Mouse (Mus musculus): ENCODE results near the gene Gm49510. TPM values are rescaled to one million over a fixed set of nuclear protein-coding genes. Genes with fewer than 3 reads are reported as not detected.

Gm49510 gene
- total RNA-seq, 2 experiments from 2014 or later = not detected

DNA sequence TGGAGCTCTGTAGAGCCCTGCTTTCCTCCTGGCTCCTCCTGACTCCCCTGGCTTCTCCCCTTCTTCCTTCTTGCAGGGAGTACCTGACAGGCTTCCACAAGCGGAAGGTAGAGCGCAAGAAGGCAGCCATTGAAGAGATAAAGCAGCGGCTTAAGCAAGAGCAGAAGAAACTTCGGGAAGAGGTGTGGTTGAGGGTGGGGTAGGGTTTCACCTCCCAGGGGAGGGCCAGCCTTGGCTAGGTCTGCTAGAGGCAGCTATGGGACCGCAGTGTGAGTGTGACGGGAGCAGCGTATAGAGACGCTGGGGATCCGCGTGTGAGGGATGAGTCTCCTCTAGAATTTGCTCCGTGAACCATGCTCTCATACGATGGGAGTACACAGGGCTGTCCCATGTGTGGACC lies 36.9 kb downstream of the Gm49510 start:
- Histone ChIP-seq H3K27ac (no peak overlapping the region), H3K4me3 (no peak overlapping the region)
- intact Hi-C loops (cut with DNase I) = no loop called here
- TF ChIP-seq CTCF (IDR thresholded peaks at IDR 0.05) = no peak
- no peak for DNase-seq (ENCODE audit: extremely low spot score in 1 of 2, low spot score in 2 of 2)

- no peak overlapping the region for H3K27ac ChIP-seq
- intact Hi-C loops (cut with DNase I) = no loop called here
Measured at GRCm38 (mm10) chr15:78937311-78937710, 37.8 kb downstream of the Gm49510 start.

DNA sequence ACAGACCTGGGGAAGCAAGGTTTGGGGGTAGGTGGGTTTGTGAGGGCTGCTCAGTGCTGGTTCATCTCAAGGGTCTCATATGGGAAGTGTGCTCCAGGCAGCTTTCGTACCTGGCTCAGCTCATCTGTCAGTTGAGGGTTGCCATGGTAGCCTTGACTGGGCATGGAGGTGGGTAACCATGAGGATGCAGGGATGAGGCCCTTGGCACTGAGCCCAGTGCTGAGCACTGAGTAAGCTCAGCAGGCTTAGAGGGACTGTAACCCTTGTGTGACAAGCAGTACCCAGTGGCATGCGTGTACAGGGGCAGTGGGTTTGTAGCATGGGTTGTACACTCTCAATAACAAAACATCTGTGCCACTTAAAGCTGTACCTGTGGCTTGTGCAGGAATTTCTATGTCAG lies 38.5 kb downstream of the Gm49510 start:
- no peak overlapping the region for H3K27ac ChIP-seq
- no peak for TF ChIP-seq CTCF (IDR thresholded peaks at IDR 0.05)
- no peak for DNase-seq (ENCODE audit: extremely low spot score in 1 of 2, low spot score in 2 of 2)
- H3K4me3 ChIP-seq = no peak overlapping the region
- intact Hi-C loops (cut with DNase I) = no loop called here

More at GRCm38 (mm10) chr15:78937311-78937710, 37.8 kb downstream of the Gm49510 start:
- H3K4me3 ChIP-seq = no peak overlapping the region
- no peak for DNase-seq (ENCODE audit: extremely low spot score in 1 of 2, low spot score in 2 of 2)
- TF ChIP-seq CTCF (IDR thresholded peaks at IDR 0.05) = no peak

GRCm38 (mm10) chr15:78940325-78940724 lies 40.9 kb downstream of the Gm49510 start:
- DNase-seq (ENCODE audit: extremely low spot score in 1 of 2, low spot score in 2 of 2) = no peak
- Histone ChIP-seq H3K27ac (no peak overlapping the region), H3K4me3 (no peak overlapping the region)
- intact Hi-C loops (cut with DNase I) = no loop called here
- no peak for TF ChIP-seq CTCF (IDR thresholded peaks at IDR 0.05)

GRCm38 (mm10) chr15:78942663-78943062 lies 43.2 kb downstream of the Gm49510 start:
- peak; percentile 97 for TF ChIP-seq CTCF (IDR thresholded peaks at IDR 0.05)
- intact Hi-C loops (cut with DNase I) = loop anchor here (1.0 kb wide), 1 partner anchor 27 kb away; no protein-coding TSS in a partner anchor
- H3K27ac ChIP-seq = 0 out of 2 replicates have a peak overlapping the region, but pooled peaks have one; percentile 53
- H3K4me3 ChIP-seq = no peak overlapping the region
- peak; percentile 78 to 81 for DNase-seq (ENCODE audit: extremely low spot score in 1 of 2, low spot score in 2 of 2)

- no peak overlapping the region for H3K27ac ChIP-seq
- no peak overlapping the region for H3K4me3 ChIP-seq
- DNase-seq (ENCODE audit: extremely low spot score in 1 of 2, low spot score in 2 of 2) = no peak
- intact Hi-C loops (cut with DNase I) = no loop called here
- TF ChIP-seq CTCF (IDR thresholded peaks at IDR 0.05) = no peak
Measured at GRCm38 (mm10) chr15:78946232-78946631, 46.8 kb downstream of the Gm49510 start.

DNA sequence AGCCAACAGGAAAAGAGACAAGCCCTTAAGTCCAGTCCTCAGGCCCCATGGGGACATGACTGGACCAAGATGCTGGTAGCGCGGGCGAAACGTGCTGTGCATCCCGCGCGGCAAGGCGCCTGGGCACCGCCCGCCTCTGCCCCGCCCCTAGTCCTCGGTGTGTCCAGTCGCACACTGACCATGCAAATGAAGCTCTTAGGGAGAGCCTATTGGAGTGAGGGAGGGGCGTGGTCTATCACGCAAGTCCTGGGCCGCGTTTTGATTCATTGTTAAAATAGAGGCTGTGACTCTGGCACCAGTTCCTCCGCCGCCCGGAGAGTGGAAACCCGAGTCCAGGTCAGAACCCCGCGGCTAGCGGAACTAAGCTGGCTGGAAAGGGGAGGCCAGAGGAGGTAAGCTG lies 48.2 kb downstream of the Gm49510 start, which contains the start of gene Triobp:
Gene Triobp, plus strand, starts transcription at position 68 of the 400 bp plus-strand sequence.
- peak; percentile 78 for DNase-seq (ENCODE audit: extremely low spot score in 1 of 2, low spot score in 2 of 2)
- no peak for TF ChIP-seq CTCF (IDR thresholded peaks at IDR 0.05)
- intact Hi-C loops (cut with DNase I) = no loop called here
- Histone ChIP-seq H3K4me3 (peak within 1 kb of the TSS; percentile 47), H3K27ac (no peak within 1 kb of the TSS)

- H3K4me3 ChIP-seq = peak overlapping the region; percentile 47
- no peak for DNase-seq (ENCODE audit: extremely low spot score in 1 of 2, low spot score in 2 of 2)
- intact Hi-C loops (cut with DNase I) = no loop called here
- no peak overlapping the region for H3K27ac ChIP-seq
- no peak for TF ChIP-seq CTCF (IDR thresholded peaks at IDR 0.05)
Measured at GRCm38 (mm10) chr15:78948152-78948725, 48.8 kb downstream of the Gm49510 start.

DNA sequence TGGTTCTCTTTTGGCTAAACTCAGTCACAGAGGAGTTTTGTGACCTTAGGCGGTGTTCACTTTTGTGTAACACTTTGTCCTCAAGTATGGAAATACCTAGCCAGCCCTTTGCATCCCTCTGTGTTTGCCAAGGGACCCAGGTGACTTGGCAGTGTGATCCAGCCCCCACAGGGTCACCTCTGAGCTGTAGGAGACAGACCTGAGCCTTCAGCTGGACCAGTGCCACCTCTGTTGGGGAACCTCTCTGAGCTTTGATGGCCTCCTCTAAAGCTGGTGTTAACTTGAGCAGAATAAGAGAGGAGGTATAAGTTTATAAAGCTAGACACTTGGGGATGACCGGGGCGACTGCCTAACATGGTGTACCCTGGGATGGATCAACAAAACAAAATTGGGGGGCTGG lies 49.4 kb downstream of the Gm49510 start:
- Histone ChIP-seq H3K4me3 (no peak overlapping the region), H3K27ac (no peak overlapping the region)
- intact Hi-C loops (cut with DNase I) = no loop called here
- TF ChIP-seq CTCF (IDR thresholded peaks at IDR 0.05) = no peak
- DNase-seq (ENCODE audit: extremely low spot score in 1 of 2, low spot score in 2 of 2) = no peak

DNA sequence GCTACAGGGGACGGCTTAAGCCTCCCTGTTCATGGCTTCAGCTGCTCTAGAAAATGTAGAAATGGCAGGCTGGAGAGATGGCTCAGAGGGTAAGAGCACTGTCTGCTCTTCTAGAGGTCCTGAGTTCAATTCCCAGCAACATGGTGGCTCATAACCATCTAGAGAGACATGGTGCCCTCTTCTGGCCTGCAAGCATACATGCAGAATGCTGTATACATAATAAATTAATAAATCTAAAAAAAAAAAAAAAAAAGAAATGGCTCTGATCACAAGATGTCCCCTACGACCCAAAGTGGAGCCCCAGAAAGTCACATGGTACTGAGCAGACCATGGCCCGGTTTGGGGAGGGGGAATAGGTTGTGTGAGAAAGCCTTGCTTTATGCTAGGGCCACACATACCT lies 56.2 kb downstream of the Gm49510 start:
- intact Hi-C loops (cut with DNase I) = no loop called here
- Histone ChIP-seq H3K27ac (no peak overlapping the region), H3K4me3 (no peak overlapping the region)
- no peak for DNase-seq (ENCODE audit: extremely low spot score in 1 of 2, low spot score in 2 of 2)
- TF ChIP-seq CTCF (IDR thresholded peaks at IDR 0.05) = no peak; the same call in 1 of the 2 replicates

GRCm38 (mm10) chr15:78956351-78956750 lies 56.9 kb downstream of the Gm49510 start:
- intact Hi-C loops (cut with DNase I) = no loop called here
- Histone ChIP-seq H3K27ac (no peak overlapping the region), H3K4me3 (no peak overlapping the region)
- peak; percentile 57 for TF ChIP-seq CTCF (IDR thresholded peaks at IDR 0.05)
- DNase-seq (ENCODE audit: extremely low spot score in 1 of 2, low spot score in 2 of 2) = no peak

GRCm38 (mm10) chr15:78957021-78957420 lies 57.6 kb downstream of the Gm49510 start:
- no peak for DNase-seq (ENCODE audit: extremely low spot score in 1 of 2, low spot score in 2 of 2)
- Histone ChIP-seq H3K4me3 (no peak overlapping the region), H3K27ac (no peak overlapping the region)
- no peak for TF ChIP-seq CTCF (IDR thresholded peaks at IDR 0.05)
- intact Hi-C loops (cut with DNase I) = no loop called here

DNA sequence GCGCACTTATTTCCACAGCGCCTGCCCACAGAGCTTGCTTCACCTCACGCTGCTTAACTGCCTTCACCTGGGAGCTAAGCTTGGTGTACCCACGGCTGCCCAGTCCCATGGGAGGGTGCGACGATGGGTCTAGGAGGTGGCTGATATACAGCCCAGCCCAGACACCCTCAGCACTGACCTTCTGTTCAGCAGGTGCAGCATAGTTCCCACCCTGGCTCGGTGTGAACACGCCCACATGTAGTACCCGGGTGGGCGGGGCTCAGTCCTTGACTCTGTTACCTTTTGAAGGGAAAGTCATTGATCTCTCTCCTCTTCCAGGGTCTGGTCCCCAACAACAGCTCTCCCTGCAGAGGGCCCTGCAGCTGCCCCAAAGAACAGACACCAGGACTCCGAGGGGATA lies 60.1 kb downstream of the Gm49510 start:
- DNase-seq (ENCODE audit: extremely low spot score in 1 of 2, low spot score in 2 of 2) = no peak
- no peak overlapping the region for H3K4me3 ChIP-seq
- no peak for TF ChIP-seq CTCF (IDR thresholded peaks at IDR 0.05)
- no peak overlapping the region for H3K27ac ChIP-seq
- intact Hi-C loops (cut with DNase I) = no loop called here
